Mouse (Mus musculus) mouse embryonic stem cell (cell line): ENCODE results near the gene Ranbp9.
"Not testable (repeated sequence)": the region's sequence is repeated elsewhere in the genome, so short reads cannot be mapped to it uniquely, and the experiment has no call there.

Source experiments
- in situ Hi-C, 2 experiments: fragments of 300-500 bp; cut with MboI; formaldehyde crosslinking; loops; 1 replicate in 1 of 2; 3 replicates in 1 of 2; pipeline ENCODE4 v1.14.3; 2019 to 2020; ENCODE audit warnings: low sequenced_read_pairs in 2 of 2, low pct_unique_long_range_greater_than_20kb in 1 of 2, mixed read lengths in 1 of 2; ENCODE audit not compliant: unreplicated experiment in 1 of 2

The Ranbp9 gene

DNA sequence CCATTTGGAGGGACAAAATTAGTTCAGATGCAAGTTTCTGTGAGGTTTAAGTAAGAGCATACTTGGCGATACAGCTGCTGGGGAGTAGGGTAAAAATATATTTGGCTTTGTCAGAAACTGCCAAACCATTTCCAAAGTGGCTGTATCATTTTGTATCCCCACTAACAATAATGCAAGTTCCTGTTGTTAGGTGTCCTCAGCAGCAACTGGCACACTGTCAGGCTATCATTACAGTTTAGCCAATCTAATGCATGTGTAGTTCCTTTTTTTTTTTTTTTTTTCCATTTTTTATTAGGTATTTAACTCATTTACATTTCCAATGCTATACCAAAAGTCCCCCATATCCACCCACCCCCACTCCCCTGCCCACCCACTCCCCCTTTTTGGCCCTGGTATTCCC lies 9.2 kb downstream of the Ranbp9 start:
- in situ Hi-C loops: not testable (repeated sequence)

DNA sequence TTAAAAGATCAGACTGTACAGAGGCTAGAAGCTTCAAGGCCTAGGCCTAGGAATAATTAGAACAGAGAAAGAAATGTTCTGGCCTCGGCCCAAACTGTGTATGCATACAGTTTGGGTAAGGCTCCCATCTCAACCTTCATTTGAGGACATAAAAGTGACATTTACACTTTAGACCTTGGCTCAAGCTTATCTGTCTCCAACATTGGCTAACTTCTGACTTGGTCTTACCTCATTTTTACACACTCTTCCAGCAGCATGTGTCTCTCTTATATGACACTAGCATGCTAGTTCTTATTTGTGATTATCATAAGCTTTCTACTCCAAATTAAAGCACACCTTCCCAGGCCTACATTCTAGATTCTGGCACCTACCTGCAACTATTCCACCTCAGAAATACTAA lies 11.5 kb downstream of the Ranbp9 start:
- in situ Hi-C loops: no loop called here

DNA sequence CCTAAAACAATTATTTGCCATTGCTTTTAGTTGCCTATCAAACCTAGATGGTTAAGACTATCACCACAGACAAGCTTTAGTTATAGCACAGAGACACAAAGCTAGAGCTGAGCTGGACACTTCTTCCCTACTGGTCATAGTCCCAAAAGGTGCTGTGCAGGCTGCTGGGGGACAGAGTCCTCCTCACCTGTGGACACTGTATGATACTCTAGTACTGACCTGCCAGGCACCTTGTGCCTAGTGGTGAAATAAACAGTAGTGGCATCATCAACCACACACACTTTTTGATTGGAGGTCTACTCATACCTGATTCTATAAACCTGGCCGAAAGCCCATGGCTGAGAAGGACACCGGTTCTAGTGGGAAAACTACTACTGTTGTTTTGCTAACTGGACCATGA lies 16.5 kb downstream of the Ranbp9 start:
- in situ Hi-C loops: no loop called here

DNA sequence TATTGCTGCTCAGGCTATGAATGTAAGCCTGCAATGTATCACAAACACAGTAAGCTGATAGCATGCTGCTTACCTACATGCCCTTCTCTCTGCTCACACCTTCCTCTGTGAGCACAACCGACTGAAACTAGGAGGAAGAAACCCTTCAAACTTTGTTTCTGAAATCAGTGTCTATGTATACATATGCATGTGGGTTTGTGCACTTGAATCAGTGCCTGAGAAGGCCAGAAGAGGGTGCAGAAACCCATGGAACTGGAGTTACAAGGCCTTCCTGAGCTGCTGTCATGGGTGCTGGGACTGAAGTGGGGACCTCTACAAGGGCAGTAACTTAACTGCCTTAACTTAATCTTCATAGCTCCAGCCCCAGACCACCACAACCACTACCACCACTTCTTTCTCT lies 23.9 kb downstream of the Ranbp9 start:
- in situ Hi-C loops: no loop called here

DNA sequence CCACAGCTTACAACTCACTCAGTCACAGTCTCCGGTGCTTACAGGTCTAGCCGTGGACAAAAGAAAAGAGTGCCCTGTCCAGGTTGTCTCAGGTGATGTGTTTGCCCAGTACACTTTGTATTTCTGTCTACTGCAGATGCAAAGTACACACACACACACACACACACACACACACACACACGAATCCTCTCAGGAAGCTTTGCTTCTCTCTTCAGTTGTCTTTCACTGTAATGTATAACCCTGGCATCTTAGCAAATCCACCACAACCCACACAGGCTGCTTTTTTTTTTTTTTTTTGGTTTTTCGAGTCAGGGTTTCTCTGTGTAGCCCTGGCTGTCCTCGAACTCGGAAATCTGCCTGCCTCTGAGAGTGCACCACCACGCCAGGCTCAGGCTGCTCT lies 26.7 kb downstream of the Ranbp9 start:
- in situ Hi-C loops: no loop called here

DNA sequence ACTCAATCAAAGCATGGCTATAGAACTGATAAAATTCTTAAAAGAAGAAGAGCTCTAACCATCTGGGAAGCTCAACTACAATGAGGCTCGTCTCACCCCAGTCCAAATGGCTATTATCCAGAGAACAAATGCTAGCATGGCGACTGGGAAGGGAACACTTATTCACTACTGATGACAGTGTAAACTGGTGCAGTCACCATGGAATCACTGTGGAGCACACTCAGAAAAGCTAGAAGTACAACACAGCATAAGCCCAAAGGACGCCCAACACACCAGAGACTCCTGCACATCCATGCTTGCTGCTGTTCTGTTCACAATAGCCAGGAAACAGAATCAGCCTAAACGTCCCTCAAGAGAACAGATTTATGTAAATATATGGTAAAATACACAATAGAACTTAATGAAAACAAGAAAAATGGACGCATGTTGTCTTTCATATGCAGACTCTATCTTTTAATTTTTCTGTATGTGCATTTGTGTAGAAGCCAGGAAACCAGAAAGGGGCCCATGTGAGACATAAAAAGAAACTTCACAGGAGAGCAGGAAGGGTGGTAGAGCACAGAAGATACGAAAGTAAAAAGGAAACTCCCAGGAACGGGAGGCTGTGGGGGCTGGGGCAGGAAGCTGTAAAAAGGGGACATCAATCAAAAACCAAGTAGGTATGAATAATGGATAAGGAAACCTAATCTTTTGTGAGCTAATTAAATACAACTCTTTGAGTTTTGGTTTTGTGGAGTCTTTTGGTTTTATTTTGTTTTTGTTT lies 28.1 kb downstream of the Ranbp9 start:
- in situ Hi-C loops: no loop called here

DNA sequence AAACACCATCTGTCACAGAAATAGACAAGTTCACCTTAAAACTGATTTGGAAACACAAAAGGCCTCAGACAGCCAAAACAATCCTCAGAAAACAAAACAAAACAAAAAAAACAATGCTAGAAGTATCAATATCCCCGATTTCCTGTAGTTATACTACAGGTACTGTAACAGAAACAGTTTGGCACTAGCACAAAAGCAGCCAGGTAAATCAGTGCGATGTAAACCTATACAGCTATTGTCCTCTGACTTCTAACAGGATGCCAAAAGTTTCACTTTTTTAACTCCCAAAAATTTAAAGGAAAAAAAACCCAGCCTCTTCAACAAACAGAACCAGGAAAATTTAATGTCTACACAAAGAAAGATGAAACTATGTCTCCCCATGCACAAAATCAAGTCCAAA lies 28.9 kb downstream of the Ranbp9 start:
- in situ Hi-C loops: no loop called here

DNA sequence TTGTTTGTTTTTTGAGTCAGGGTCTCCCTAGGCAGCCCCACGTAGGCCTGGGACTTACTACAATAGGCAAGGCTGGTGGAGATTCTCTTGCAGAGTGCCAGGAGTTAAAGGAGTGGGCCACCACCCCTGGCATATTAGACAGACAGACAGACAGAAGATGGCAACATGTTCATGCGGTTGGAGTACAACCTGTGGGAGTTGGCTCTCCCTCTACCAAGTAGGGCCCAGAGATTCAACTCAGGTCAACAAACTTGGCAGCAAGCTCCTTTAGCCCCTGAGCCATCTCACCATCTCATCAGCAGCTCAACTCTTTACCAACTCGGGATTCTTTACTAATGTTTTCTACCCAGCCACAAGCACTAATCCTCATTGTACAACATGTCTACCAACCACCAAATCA lies 30.4 kb downstream of the Ranbp9 start:
- in situ Hi-C loops: no loop called here

DNA sequence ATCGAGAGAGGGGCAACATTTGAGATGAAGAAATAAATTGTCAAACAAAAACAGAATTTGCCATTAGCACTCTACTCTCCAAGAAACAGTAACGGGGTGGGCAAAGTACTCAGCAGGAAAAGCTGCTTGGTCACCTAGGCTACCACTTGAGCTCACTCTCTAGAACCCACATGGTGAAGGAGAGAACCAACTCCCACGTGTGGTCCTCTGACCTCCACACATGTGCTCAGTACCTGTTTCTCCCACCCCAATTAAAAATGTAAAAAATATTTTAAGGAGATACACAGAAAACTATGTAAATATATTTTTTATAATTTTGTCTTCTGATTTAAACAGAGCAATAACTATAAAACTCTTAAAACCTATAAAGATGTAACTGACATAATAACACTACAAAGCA lies 33.4 kb downstream of the Ranbp9 start:
- in situ Hi-C loops: no loop called here

DNA sequence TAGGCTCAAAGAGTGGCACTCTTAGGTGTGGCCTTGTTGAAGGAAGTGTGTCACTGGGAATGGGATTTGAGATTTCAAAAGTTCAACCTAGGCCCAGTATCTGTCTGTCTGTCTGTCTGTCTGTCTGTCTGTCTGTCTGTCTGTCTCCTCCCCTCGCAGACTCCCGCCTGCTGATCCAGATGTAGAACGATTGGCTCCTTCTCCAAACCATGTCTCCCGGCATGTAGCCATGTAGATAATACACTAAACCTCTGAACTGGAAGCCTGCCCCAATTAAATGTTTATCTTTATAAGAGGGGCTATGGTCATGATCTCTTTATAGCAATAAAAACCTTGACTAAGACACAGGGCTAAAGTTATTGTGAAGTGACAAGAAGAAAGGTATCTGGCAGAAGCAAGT lies 35.3 kb downstream of the Ranbp9 start:
- in situ Hi-C loops: no loop called here

DNA sequence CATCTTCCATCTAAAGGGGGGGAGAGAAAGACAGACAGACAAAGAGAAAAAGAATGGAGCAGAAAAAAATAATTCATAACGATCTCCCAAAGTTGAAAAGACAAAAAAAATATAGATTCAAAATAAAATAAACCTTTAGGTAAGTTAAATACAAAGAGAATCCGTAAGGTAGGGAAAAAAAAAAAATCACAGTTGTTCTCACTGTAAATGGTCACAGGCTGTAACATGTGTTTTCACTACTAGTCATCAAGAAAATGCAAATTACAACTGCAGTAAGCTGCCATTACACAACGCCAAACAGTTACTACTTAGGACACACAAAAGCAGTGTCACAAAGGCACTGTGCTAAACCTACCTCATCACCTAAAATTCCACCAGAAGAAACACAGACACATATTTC lies 36.4 kb downstream of the Ranbp9 start:
- in situ Hi-C loops: no loop called here

DNA sequence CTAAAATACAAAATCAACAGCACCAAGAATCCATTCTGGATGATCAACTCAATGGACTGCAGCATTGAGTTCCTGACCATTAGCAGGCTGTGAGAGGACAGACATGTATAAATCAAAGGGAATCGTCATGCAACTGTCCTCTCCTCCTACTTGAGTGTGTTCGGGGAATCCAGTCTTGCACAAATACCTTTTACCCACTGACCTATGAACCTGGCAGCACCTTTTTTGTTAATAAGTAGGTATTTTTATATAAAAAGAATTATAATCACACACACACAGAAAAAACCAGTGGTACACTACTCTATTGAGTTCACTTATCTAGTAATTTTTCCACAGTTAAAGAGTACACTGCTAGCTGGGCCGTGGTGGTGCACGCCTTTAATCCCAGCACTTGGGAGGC lies 37.4 kb downstream of the Ranbp9 start:
- in situ Hi-C loops: no loop called here

DNA sequence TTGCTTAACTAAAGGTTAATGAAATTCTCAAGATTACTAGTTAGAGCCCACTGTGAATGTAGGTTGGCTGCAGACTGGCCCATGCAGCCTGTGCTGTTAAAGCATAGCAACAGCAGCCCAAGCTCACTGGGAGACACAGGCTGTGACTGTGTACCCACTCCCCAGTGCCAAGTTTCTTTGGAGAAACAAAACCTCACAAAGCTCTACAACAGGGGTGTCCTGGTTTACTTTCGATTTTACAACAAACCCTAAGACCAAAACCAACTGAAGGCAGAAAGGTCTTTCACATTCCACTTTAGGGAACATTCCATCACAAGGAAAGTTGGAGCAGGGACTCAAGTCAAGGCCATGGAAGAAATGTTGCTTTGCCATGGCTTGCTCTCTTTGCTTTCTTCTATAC lies 38.5 kb downstream of the Ranbp9 start:
- in situ Hi-C loops: no loop called here

DNA sequence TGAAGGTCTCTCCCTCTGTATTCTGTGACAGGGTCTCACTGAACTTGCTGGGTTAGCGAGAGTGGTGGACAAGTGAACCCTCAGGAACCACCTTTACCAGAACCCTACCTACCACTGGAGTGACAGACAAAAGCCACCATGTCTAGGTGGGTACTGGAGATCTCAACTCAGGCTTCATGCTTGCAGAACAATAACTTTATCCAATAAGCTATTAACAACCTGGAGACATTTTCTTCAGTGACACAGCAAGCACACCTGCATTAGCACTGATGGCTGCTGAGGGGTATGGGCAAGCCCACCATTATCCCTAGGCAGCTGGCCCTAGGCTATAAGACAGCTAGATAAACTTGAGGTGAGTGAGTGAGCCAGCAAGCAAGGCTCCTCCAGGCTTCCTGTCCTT lies 40.7 kb downstream of the Ranbp9 start:
- in situ Hi-C loops: no loop called here

DNA sequence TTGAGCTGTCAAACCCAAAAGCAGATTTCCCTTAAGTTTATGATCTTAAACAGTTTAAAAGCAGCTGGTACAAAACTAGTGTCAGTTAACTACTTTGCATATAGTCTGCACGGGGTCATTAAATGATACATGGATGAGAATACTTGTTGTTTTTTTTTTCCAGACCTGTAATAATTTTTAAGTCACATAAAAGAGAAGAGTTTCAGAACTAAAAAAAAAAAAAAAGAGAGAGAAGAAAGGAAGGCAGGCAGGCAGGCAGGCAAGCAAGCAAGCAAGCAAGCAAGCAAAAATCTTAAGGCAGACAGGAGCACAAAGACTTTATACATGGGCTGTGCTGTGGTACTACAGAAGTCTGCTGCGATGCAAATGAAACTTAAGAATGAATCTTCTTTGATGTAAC lies 47.7 kb downstream of the Ranbp9 start:
- in situ Hi-C loops: no loop called here

DNA sequence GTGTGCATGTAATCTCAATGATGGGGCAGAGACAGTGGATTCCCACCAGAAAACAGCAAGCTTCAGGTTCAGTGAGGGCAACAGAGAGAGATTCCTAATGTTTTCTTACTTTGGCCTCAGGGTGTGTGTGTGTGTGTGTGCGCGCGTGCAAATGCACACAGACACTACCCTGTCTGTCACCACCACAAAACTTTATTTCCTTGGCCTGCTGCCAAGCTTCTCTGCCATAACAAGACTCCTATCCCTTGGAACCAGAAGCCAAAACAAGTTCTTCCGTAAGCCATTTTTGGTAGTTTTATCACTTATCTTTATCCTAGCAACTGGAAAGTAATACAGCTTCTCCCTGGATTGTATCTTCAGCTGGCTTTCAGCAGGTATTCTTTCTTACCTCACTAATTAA lies 52.6 kb downstream of the Ranbp9 start:
- in situ Hi-C loops: no loop called here

DNA sequence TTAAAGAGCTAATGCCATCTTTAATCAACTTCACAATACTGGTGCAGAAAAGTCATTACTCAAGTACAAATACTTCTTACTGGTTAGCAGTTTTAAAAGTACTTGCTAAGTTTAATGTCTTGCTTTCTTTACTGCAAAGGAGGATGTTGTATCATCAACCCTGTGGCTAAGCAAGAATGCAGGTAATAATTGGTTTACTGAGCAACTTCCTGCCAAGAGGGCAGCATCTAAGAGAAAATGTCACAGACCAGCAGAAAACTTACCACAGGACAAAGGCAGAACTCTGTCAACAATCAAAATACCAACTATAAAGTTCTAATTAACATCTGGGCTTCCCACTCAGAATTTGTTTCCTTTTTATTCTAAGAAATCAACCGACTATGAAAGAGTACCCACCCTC lies 65.8 kb downstream of the Ranbp9 start:
- in situ Hi-C loops: no loop called here

DNA sequence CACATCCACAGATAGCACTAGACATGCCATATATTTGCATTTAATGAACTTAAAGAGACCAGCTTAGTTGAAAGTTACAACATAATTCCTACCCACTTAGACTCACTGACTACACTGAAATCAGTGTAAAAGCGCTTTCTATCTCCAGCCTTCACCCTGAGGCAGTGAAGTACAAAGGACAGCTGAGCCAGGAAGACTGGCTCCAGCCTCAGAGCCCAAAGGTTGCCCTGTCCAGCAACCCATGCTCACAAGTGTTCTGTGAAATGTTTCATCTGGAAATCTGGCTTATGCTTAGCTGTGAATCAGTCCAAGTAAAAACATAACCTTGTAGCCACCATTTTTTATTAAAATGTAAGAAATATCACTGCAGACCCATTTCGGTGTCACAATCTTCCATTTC lies 67.5 kb downstream of the Ranbp9 start:
- in situ Hi-C loops: no loop called here

DNA sequence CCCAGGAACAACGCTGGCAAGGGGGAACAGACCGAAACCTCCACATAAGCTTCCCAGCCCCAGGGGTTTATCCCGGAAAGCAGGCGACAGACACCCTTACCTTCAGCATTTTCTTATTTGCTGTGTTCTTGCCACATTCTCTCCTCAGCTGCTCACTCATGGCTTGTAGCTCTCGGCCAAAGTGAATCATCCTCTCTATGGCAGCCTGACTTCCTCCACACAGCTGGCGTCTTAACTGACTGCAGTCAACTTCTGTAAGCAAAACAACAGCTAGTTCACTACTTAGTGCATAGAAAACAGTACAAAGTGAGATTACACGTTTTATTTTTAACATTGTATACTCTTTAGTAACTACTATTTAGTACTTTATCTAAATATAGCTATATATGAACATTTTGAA lies 68.8 kb downstream of the Ranbp9 start:
- in situ Hi-C loops: no loop called here

DNA sequence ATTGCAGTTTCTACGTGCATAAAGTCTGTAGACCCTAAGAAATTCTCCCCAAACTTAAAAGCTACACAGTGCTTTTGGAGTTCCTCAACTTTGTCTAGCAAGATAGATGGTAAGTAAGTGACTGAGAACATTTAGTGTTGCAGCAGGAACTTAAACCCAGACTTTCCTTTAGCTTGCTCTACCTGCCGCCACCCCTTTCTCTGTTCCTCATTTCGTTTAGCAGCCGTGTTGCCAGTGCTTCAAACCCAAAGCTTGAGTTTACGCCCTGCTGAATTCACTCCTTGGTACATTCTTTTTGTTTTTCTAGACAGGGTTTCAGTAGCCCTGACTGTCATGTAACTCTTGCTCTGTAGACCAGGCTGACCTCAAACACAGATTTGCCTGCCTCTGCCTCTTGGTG lies 81.5 kb downstream of the Ranbp9 start:
- in situ Hi-C loops: no loop called here
